Mouse (Mus musculus) liver, postnatal 0 days (tissue): ENCODE measurements around the gene Tent4a. TPM values are rescaled to one million over a fixed set of nuclear protein-coding genes. Genes with fewer than 3 reads are reported as not detected.

Experiments used
- ATAC-seq: fragments of 200-750 bp; cut with Nextera tagmentation; 2 replicates; pipeline ENCODE4 v1.8.0; 2017; ENCODE audit warnings: mild to moderate bottlenecking, moderate library complexity
- DNase-seq: peaks from one replicate; pipeline ENCODE4 v3.0.0-alpha.2; 2016
- H3K27ac ChIP-seq: fragments of 300-500 bp; sonication (generic); 2 replicates; pipeline ENCODE4 v1.5.1; 2014; ENCODE audit warnings: antibody characterized with exemption, moderate library complexity, mild to moderate bottlenecking, low read depth
- H3K27me3 ChIP-seq: fragments of 300-500 bp; sonication (generic); 2 replicates; pipeline ENCODE4 v1.6.1; 2014; ENCODE audit warnings: low read length, control low read depth, mixed read lengths; ENCODE audit not compliant: insufficient read depth
- H3K36me3 ChIP-seq: fragments of 300-500 bp; sonication (generic); replicated peaks from 2 replicates; pipeline ENCODE4 v1.6.1; 2014; ENCODE audit warnings: mild to moderate bottlenecking, control low read depth, low read length, moderate library complexity, mixed read lengths; ENCODE audit not compliant: insufficient read depth
- H3K4me1 ChIP-seq: fragments of 300-500 bp; sonication (generic); 2 replicates; pipeline ENCODE4 v1.6.1; 2014; ENCODE audit warnings: antibody characterized with exemption, mild to moderate bottlenecking, control low read depth; ENCODE audit not compliant: insufficient read depth
- H3K4me2 ChIP-seq: fragments of 300-500 bp; sonication (generic); 2 replicates; pipeline ENCODE4 v1.6.1; 2014; ENCODE audit warnings: low read depth, mild to moderate bottlenecking, low read length, moderate library complexity, mixed read lengths
- H3K4me3 ChIP-seq: fragments of 300-500 bp; sonication (generic); 2 replicates; pipeline ENCODE4 v1.5.1; 2014; ENCODE audit warnings: low read depth, low read length
- H3K9ac ChIP-seq: fragments of 300-500 bp; sonication (generic); replicated peaks from 2 replicates; pipeline ENCODE4 v1.6.1; 2014; ENCODE audit warnings: mild to moderate bottlenecking, moderate library complexity
- H3K9me3 ChIP-seq: fragments of 300-500 bp; sonication (generic); 2 replicates; pipeline ENCODE4 v1.6.1; 2016; ENCODE audit warnings: mild to moderate bottlenecking, control low read depth, low read length, mixed read lengths
- CTCF ChIP-seq: sonication (generic); IDR thresholded peaks from 2 replicates; pipeline ENCODE4 v1.5.1; 2016; ENCODE audit warnings: antibody characterized with exemption, low read depth
- EP300 ChIP-seq: IDR thresholded peaks from 2 replicates; pipeline ENCODE4 v1.6.1; 2016; ENCODE audit warnings: antibody characterized with exemption, low read depth, mild to moderate bottlenecking
- WGBS: fragments of 180-500 bp; shearing (Covaris S2); extraction: QIAGEN DNeasy Blood & Tissue Kit; methylation state at CpG from one replicate; pipeline ENCODE4 v1.1.7; 2014; ENCODE audit not compliant: insufficient replicate concordance; 5-methylcytosine and 5-hydroxymethylcytosine counted together
- polyA plus RNA-seq: library from polyadenylated mRNA; unstranded; fragments of >200 nt; fragmentation: Nextera tagmentation; extraction: Ambion mirVana; gene quantifications from 2 replicates; pipeline ENCODE4 v1.2.1, GENCODE M21; 2015

Gene Tent4a
- polyA plus RNA-seq, 1 experiment from 2014 or later = 1.9 TPM

- Histone ChIP-seq H3K9me3 (no peaks in the 10 kb centered on the region), H3K9ac (no peak overlapping the region), H3K4me3 (no peak overlapping the region), H3K36me3 (no peaks in the 10 kb centered on the region), H3K4me1 (no peaks in the 10 kb centered on the region), H3K4me2 (no peak overlapping the region), H3K27me3 (no peaks in the 10 kb centered on the region), H3K27ac (no peak overlapping the region)
- no peak for DNase-seq
- no peak for ATAC-seq
- WGBS = 53% methylated on average over 13 of the region's 13 CpGs
- TF ChIP-seq EP300 (no peak), CTCF (no peak)
Observed at GRCm38 (mm10) chr13:69559291-69559961, 25.0 kb upstream of the Tent4a start.

- no peak overlapping the region for H3K9ac ChIP-seq
- H3K4me3 ChIP-seq = no peak overlapping the region
- DNase-seq (no peak), ATAC-seq (no peak)
- no peaks in the 10 kb centered on the region for H3K4me1 ChIP-seq
- no peak overlapping the region for H3K27ac ChIP-seq
- H3K4me2 ChIP-seq = no peak overlapping the region
- H3K27me3 ChIP-seq = no peaks in the 10 kb centered on the region
- WGBS = 67% methylated on average over 6 of the region's 6 CpGs
- no peaks in the 10 kb centered on the region for H3K36me3 ChIP-seq
- no peak for TF ChIP-seq CTCF
- TF ChIP-seq EP300 = no peak
- no peaks in the 10 kb centered on the region for H3K9me3 ChIP-seq
Observed at GRCm38 (mm10) chr13:69558098-69558660, 23.8 kb upstream of the Tent4a start.

- Histone ChIP-seq H3K4me2 (no peak overlapping the region), H3K27me3 (no peaks in the 10 kb centered on the region), H3K9ac (no peak overlapping the region), H3K4me1 (no peaks in the 10 kb centered on the region), H3K27ac (no peak overlapping the region), H3K9me3 (no peaks in the 10 kb centered on the region), H3K4me3 (no peak overlapping the region), H3K36me3 (no peaks in the 10 kb centered on the region)
- no peak for TF ChIP-seq CTCF
- no peak for TF ChIP-seq EP300
- ATAC-seq (no peak), DNase-seq (no peak)
Observed at GRCm38 (mm10) chr13:69556728-69557127, 22.3 kb upstream of the Tent4a start.

GRCm38 (mm10) chr13:69555957-69556482 is 21.6 kb upstream of the Tent4a start:
- H3K27ac ChIP-seq = no peak overlapping the region
- DNase-seq = no peak
- WGBS = 61% methylated on average over 6 of the region's 6 CpGs
- no peak overlapping the region for H3K4me2 ChIP-seq
- no peaks in the 10 kb centered on the region for H3K27me3 ChIP-seq
- H3K4me1 ChIP-seq = no peaks in the 10 kb centered on the region
- H3K36me3 ChIP-seq = no peaks in the 10 kb centered on the region
- no peak for ATAC-seq
- H3K9ac ChIP-seq = no peak overlapping the region
- no peak for TF ChIP-seq EP300
- TF ChIP-seq CTCF = no peak
- no peaks in the 10 kb centered on the region for H3K9me3 ChIP-seq
- H3K4me3 ChIP-seq = no peak overlapping the region

- ATAC-seq = no peak
- Histone ChIP-seq H3K9me3 (no peaks in the 10 kb centered on the region), H3K36me3 (no peaks in the 10 kb centered on the region), H3K4me2 (no peak overlapping the region), H3K27me3 (no peaks in the 10 kb centered on the region), H3K9ac (no peak overlapping the region), H3K4me3 (no peak overlapping the region), H3K27ac (no peak overlapping the region), H3K4me1 (no peaks in the 10 kb centered on the region)
- DNase-seq = no peak
- 33% methylated on average over 8 of the region's 8 CpGs for WGBS
- TF ChIP-seq EP300 (no peak), CTCF (no peak)
Observed at GRCm38 (mm10) chr13:69555045-69555444, 20.6 kb upstream of the Tent4a start.

- TF ChIP-seq CTCF (no peak), EP300 (no peak)
- Histone ChIP-seq H3K27ac (no peak overlapping the region), H3K9ac (no peak overlapping the region), H3K36me3 (no peaks in the 10 kb centered on the region), H3K27me3 (no peaks in the 10 kb centered on the region), H3K4me2 (no peak overlapping the region), H3K4me1 (no peaks in the 10 kb centered on the region), H3K9me3 (no peaks in the 10 kb centered on the region), H3K4me3 (no peak overlapping the region)
- no peak for ATAC-seq
- 69% methylated on average over 9 of the region's 9 CpGs for WGBS
- no peak for DNase-seq
Observed at GRCm38 (mm10) chr13:69554255-69554654, 19.8 kb upstream of the Tent4a start.
